Mouse (Mus musculus) midbrain, embryonic 11.5 days (tissue): ENCODE measurements around the gene ccdc198. TPM values are rescaled to one million over a fixed set of nuclear protein-coding genes. Genes with fewer than 3 reads are reported as not detected.
"Not testable (repeated sequence)": the region's sequence is repeated elsewhere in the genome, so short reads cannot be mapped to it uniquely, and the experiment has no call there.

Experiments
- ATAC-seq: fragments of 200-750 bp; cut with Nextera tagmentation; 2 replicates; pipeline ENCODE4 v1.8.0; 2017; ENCODE audit warnings: moderate TSS enrichment, moderate library complexity; ENCODE audit not compliant: low FRiP score
- DNase-seq: peaks from one replicate; pipeline ENCODE4 v3.0.0; 2015; ENCODE audit warnings: low spot score; ENCODE audit errors: missing footprints
- H3K27ac ChIP-seq: fragments of 300-500 bp; sonication (generic); 2 replicates; pipeline ENCODE4 v1.5.1; 2014; ENCODE audit warnings: low read depth, low read length
- H3K27me3 ChIP-seq: fragments of 300-500 bp; sonication (generic); 2 replicates; pipeline ENCODE4 v1.6.1; 2014; ENCODE audit warnings: mild to moderate bottlenecking, low read length, moderate library complexity, mixed read lengths; ENCODE audit not compliant: control insufficient read depth, insufficient read depth
- H3K36me3 ChIP-seq: fragments of 300-500 bp; sonication (generic); 2 replicates; pipeline ENCODE4 v1.6.1; 2014; ENCODE audit warnings: mild to moderate bottlenecking, low read length, moderate library complexity, mixed read lengths; ENCODE audit not compliant: control insufficient read depth, insufficient read depth
- H3K4me1 ChIP-seq: fragments of 300-500 bp; sonication (generic); 2 replicates; pipeline ENCODE4 v1.6.1; 2014; ENCODE audit warnings: low read length; ENCODE audit not compliant: control insufficient read depth, insufficient read depth
- H3K4me2 ChIP-seq: fragments of 300-500 bp; sonication (generic); 2 replicates; pipeline ENCODE4 v1.6.1; 2014; ENCODE audit warnings: mild to moderate bottlenecking, moderate library complexity
- H3K4me3 ChIP-seq: fragments of 300-500 bp; sonication (generic); 2 replicates; pipeline ENCODE4 v1.5.1; 2014; ENCODE audit warnings: low read depth, low read length
- H3K9ac ChIP-seq: fragments of 300-500 bp; sonication (generic); 2 replicates; pipeline ENCODE4 v1.6.1; 2014; ENCODE audit warnings: low read length
- H3K9me3 ChIP-seq: fragments of 300-500 bp; sonication (generic); 2 replicates; pipeline ENCODE4 v1.6.1; 2016; ENCODE audit warnings: low read length; ENCODE audit not compliant: control insufficient read depth
- whole genome bisulfite sequencing: fragments of 180-500 bp; shearing (Covaris S2); extraction: QIAGEN DNeasy Blood & Tissue Kit; methylation state at CpG from one replicate; pipeline ENCODE4 v1.1.7; 2014; 5-methylcytosine and 5-hydroxymethylcytosine counted together
- polyA plus RNA-seq: library from polyadenylated mRNA; unstranded; fragments of >200 nt; fragmentation: Nextera tagmentation; extraction: Ambion mirVana; gene quantifications from 2 replicates; pipeline ENCODE4 v1.2.1, GENCODE M21; 2014

The ccdc198 gene
- polyA plus RNA-seq, 1 experiment from 2014 or later: 0.10 TPM

GRCm38 (mm10) chr14:49218677-49219076 lies 26.6 kb downstream of the ccdc198 start:
- Histone ChIP-seq H3K27ac (no peak overlapping the region), H3K4me3 (no peak overlapping the region), H3K4me1 (no peaks in the 10 kb centered on the region), H3K27me3 (no peaks in the 10 kb centered on the region), H3K9ac (no peak overlapping the region), H3K4me2 (no peak overlapping the region), H3K9me3 (no peaks in the 10 kb centered on the region), H3K36me3 (no peaks in the 10 kb centered on the region)
- no peak for DNase-seq
- 69% methylated on average over 7 of the region's 7 CpGs for WGBS
- ATAC-seq: no peak

- not testable (repeated sequence) for H3K27ac ChIP-seq, ATAC-seq, H3K27me3 ChIP-seq, H3K4me3 ChIP-seq, DNase-seq, H3K9ac ChIP-seq, H3K36me3 ChIP-seq, H3K4me1 ChIP-seq, H3K4me2 ChIP-seq, H3K9me3 ChIP-seq
- 90% methylated on average over 3 of the region's 3 CpGs for WGBS
Observed at GRCm38 (mm10) chr14:49210215-49210614, 35.1 kb downstream of the ccdc198 start.

- H3K9me3 ChIP-seq: no peaks in the 10 kb centered on the region
- ATAC-seq (no peak), DNase-seq (no peak)
- H3K4me2 ChIP-seq: no peak overlapping the region
- H3K27me3 ChIP-seq: no peaks in the 10 kb centered on the region
- H3K27ac ChIP-seq: no peak overlapping the region
- no peaks in the 10 kb centered on the region for H3K36me3 ChIP-seq
- no peak overlapping the region for H3K9ac ChIP-seq
- 79% methylated on average over 9 of the region's 9 CpGs for WGBS
- H3K4me3 ChIP-seq: no peak overlapping the region
- H3K4me1 ChIP-seq: no peaks in the 10 kb centered on the region
Observed at GRCm38 (mm10) chr14:49201073-49201778, 44.0 kb downstream of the ccdc198 start.

GRCm38 (mm10) chr14:49197031-49197527 lies 48.2 kb downstream of the ccdc198 start:
- DNase-seq: peak; percentile 74
- no peak overlapping the region for H3K9ac ChIP-seq
- no peak overlapping the region for H3K27ac ChIP-seq
- ATAC-seq: no peak
- H3K4me3 ChIP-seq: no peak overlapping the region
- no peaks in the 10 kb centered on the region for H3K36me3 ChIP-seq
- no peaks in the 10 kb centered on the region for H3K4me1 ChIP-seq
- WGBS: 89% methylated on average over 2 of the region's 2 CpGs
- no peaks in the 10 kb centered on the region for H3K27me3 ChIP-seq
- H3K4me2 ChIP-seq: no peak overlapping the region
- H3K9me3 ChIP-seq: no peaks in the 10 kb centered on the region

DNA sequence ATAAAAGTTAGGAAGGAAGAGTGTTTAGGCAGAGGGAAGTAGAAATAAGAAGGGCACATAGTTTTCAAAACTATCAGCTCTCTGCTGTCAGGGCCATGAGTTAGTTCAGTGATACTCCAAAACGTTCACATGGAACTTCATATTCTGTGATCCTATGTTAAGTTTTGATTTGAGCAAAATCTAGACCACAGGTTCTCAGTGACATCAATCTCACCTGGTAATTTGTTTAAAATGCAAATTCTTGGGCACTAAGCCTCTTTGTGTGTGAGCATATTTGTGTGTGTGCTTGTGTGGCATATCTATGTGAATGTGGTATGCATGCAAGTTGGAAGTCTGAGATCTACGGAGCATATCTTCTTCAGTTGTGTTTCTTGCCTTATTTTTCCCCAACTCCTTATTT lies 59.0 kb downstream of the ccdc198 start:
- Histone ChIP-seq H3K27me3 (no peaks in the 10 kb centered on the region), H3K4me3 (no peak overlapping the region), H3K27ac (no peak overlapping the region), H3K4me2 (no peak overlapping the region), H3K9ac (no peak overlapping the region), H3K36me3 (0 out of 2 replicates have a peak, but pooled peaks cover 5% of the 10 kb centered on the region), H3K9me3 (no peaks in the 10 kb centered on the region), H3K4me1 (no peaks in the 10 kb centered on the region)
- DNase-seq: no peak
- WGBS: 98% methylated on average over 2 of the region's 2 CpGs
- ATAC-seq: no peak

DNA sequence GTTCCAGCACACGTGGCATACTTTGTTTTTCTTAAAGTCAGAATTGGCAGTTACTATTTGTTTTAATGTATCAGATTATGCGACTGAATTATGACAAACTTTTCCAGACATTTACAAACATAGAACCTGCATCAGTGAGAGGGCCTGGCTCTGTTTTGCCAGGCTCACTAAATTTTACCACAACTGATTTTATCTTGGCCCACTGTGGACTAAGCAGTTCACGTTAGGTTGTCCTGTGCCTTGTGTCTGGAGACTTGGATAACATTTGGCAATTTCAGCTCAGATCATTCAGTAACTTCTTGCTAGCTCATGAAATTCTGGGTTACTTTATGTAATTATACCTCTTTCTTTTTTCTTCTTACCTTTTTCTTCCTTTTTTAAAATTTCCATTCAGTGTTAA lies 65.5 kb downstream of the ccdc198 start:
- 0 out of 2 replicates have a peak, but pooled peaks cover 2% of the 10 kb centered on the region for H3K36me3 ChIP-seq
- peak; percentile 57 for DNase-seq
- H3K9me3 ChIP-seq: no peaks in the 10 kb centered on the region
- no peak overlapping the region for H3K4me2 ChIP-seq
- peaks cover 3% of the 10 kb centered on the region for H3K4me1 ChIP-seq
- no peak overlapping the region for H3K4me3 ChIP-seq
- no peak for ATAC-seq
- H3K27me3 ChIP-seq: no peaks in the 10 kb centered on the region
- no peak overlapping the region for H3K9ac ChIP-seq
- 84% methylated on average over 3 of the region's 3 CpGs for WGBS
- H3K27ac ChIP-seq: no peak overlapping the region

DNA sequence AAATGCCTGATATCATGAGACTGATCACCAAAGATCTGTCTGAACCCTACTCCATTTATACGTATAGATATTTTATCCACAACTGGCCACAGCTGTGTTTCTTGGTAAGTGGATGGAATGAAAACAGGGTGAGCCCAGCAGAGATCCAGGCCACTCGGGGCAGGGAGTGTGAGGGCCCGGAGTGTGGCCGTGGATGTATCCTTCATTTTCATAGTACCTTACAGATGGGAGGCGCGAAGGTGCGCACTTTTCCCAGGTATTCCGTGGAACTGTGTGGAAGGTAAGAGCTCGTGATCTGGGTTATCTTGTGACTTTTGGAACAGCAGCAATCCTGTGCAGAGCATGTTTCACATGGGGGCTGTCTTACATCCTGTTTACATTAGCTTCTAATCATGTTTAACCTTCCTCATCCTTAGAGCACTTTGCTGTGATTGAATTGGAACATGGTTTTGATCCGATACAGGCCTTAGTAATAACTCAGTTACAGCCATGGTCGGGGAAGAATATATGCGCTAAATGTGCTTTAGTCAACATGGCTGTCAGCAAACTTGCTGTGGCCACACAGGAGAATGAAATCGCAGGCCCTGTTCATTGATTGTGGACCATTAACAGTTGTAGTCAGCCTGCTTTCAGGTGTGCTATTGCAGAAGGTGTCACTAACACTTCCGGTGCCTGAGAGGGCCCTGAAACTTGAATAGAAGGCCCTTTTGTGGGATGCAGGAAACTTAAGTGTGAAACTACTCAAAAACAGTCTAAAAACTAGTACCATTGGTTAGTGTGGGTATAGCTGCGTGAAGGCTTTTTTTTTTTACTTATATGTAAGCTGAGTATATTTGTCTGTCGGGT lies 71.8 kb downstream of the ccdc198 start:
- Histone ChIP-seq H3K9me3 (no peaks in the 10 kb centered on the region), H3K36me3 (no peaks in the 10 kb centered on the region), H3K27me3 (no peaks in the 10 kb centered on the region), H3K27ac (no peak overlapping the region; the same call in 1 of the 2 replicates), H3K4me2 (peak overlapping the region; percentile 83), H3K9ac (peak overlapping the region; percentile 97), H3K4me3 (peak overlapping the region; percentile 97), H3K4me1 (peaks cover 25% of the 10 kb centered on the region)
- DNase-seq (peak; percentile 85), ATAC-seq (0 out of 2 replicates have a peak, but pooled peaks have one; percentile 6)
- WGBS: 57% methylated on average over 16 of the region's 16 CpGs

DNA sequence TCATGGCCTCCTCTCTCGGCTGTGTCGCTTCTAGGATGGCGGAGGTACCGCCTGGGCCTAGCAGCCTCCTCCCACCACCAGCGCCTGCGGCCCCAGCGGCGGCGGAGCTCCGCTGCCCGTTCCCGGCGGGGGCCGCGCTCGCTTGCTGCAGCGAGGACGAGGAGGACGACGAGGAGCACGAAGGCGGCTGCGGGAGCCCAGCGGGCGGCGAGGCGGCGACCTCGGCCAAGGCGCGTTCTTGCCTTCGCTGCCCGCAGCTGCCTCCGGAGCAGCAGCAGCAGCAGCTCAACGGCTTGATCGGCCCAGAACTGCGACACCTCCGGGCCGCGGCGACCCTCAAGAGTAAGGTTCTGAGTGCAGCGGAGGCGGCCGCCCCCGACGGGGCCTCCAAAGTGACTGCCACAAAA lies 72.7 kb downstream of the ccdc198 start:
- H3K27me3 ChIP-seq: no peaks in the 10 kb centered on the region
- peaks cover 25% of the 10 kb centered on the region for H3K4me1 ChIP-seq
- 0% methylated on average over 46 of the region's 46 CpGs for WGBS
- DNase-seq (peak; percentile 93), ATAC-seq (peak; percentile 84)
- H3K4me3 ChIP-seq: peak overlapping the region; percentile 97
- H3K9ac ChIP-seq: peak overlapping the region; percentile 97
- peak overlapping the region; percentile 78 for H3K27ac ChIP-seq
- no peaks in the 10 kb centered on the region for H3K36me3 ChIP-seq
- H3K9me3 ChIP-seq: no peaks in the 10 kb centered on the region
- peak overlapping the region; percentile 83 for H3K4me2 ChIP-seq
